8 mouse cellular contexts compared by ENCODE assay signal in the genomic region with DNA sequence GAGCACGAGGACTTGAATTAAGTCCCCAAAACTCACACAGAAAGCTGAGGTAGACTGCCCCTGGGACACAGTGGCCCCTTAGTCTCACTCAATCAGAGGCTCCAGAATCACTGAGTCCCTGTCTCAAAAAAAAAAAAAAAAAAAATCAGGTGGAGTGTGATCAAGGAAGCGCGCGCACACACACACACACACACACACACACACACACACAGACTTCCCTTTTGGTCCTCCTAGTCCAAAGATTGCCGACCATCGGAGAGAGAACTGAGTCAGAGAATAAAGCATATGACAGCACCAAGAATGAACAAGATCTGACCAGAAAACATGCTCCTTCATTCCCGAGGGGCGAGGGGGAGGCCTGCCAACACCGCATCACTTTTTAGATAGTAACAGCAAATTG. TPM values are rescaled to one million over a fixed set of nuclear protein-coding genes. Genes with fewer than 3 reads are reported as not detected.
DNase-seq lines count a peak whose midpoint lies in the region; ATAC-seq and TF ChIP-seq lines count a peak whose summit lies in the region.

No protein-coding gene starts in this region.

- DNase-seq in kidney, postnatal 14 days: no peak
- DNase-seq in midbrain, postnatal 0 days (ENCODE audit: low spot score): no peak
- no peak for DNase-seq in frontal cortex, postnatal 36 days (ENCODE audit: low spot score in 2 of 2)
- no peak for DNase-seq in frontal cortex, postnatal 14 days (ENCODE audit: low spot score in 2 of 2)
- DNase-seq in kidney, postnatal 10 days: no peak

- WGBS in kidney, embryonic 15.5 days: 72% methylated on average over 9 of the region's 9 CpGs
- 39% methylated on average over 9 of the region's 9 CpGs for WGBS in bone marrow, adult 2 months
- WGBS in hindbrain, embryonic 16.5 days: 87% methylated on average over 9 of the region's 9 CpGs
- 78% methylated on average over 9 of the region's 9 CpGs for WGBS in midbrain, postnatal 0 days

- TF ChIP-seq CTCF in bone marrow, adult 2 months (IDR thresholded peaks at IDR 0.05; ENCODE audit: control insufficient read depth, insufficient read depth, low read length): no peak
- TF ChIP-seq CTCF in midbrain, postnatal 0 days (IDR thresholded peaks at IDR 0.05): no peak

- peak overlapping the region; percentile 76 for H3K4me3 ChIP-seq in kidney, embryonic 15.5 days (replicated peaks)
- H3K4me3 ChIP-seq in bone marrow, adult 2 months (replicated peaks; ENCODE audit: control insufficient read depth, low read depth, low read length): peak overlapping the region; percentile 25
- H3K4me3 ChIP-seq in hindbrain, embryonic 16.5 days (ENCODE audit: low read length): peak overlapping the region; percentile 85
- H3K4me3 ChIP-seq in midbrain, postnatal 0 days (ENCODE audit: low read depth, low read length): peak overlapping the region; percentile 79

- ATAC-seq in kidney, embryonic 15.5 days (replicated peaks; ENCODE audit: low FRiP score): no peak
- ATAC-seq in hindbrain, embryonic 16.5 days: no peak
- no peak for ATAC-seq in midbrain, postnatal 0 days (ENCODE audit: low FRiP score)

- H3K9me3 ChIP-seq in kidney, embryonic 15.5 days (replicated peaks): no peaks in the 10 kb centered on the region
- no peaks in the 10 kb centered on the region for H3K9me3 ChIP-seq in hindbrain, embryonic 16.5 days (ENCODE audit: control insufficient read depth, low read length)
- H3K9me3 ChIP-seq in midbrain, postnatal 0 days (ENCODE audit: low read length): no peaks in the 10 kb centered on the region

- no peaks in the 10 kb centered on the region for H3K27me3 ChIP-seq in kidney, embryonic 15.5 days
- no peaks in the 10 kb centered on the region for H3K27me3 ChIP-seq in hindbrain, embryonic 16.5 days (replicated peaks; ENCODE audit: control insufficient read depth, insufficient read depth, low read length)
- no peaks in the 10 kb centered on the region for H3K27me3 ChIP-seq in midbrain, postnatal 0 days (ENCODE audit: insufficient read depth, low read length)

- H3K9ac ChIP-seq in kidney, embryonic 15.5 days: peak overlapping the region; percentile 76
- peak overlapping the region; percentile 89 for H3K9ac ChIP-seq in hindbrain, embryonic 16.5 days (ENCODE audit: low read depth, low read length)
- peak overlapping the region; percentile 78; the same call in 1 of the 2 replicates for H3K9ac ChIP-seq in midbrain, postnatal 0 days (replicated peaks; ENCODE audit: low read length, poor library complexity, severe bottlenecking)

- peaks cover 48% of the 10 kb centered on the region for H3K4me1 ChIP-seq in kidney, embryonic 15.5 days
- peaks cover 1% of the 10 kb centered on the region; the same call in 1 of the 2 replicates for H3K4me1 ChIP-seq in bone marrow, adult 2 months (ENCODE audit: control insufficient read depth, insufficient read depth, low read length)
- peaks cover 25% of the 10 kb centered on the region for H3K4me1 ChIP-seq in hindbrain, embryonic 16.5 days (ENCODE audit: control insufficient read depth, insufficient read depth, low read depth, low read length)
- H3K4me1 ChIP-seq in midbrain, postnatal 0 days (ENCODE audit: insufficient read depth, low read length): peaks cover 6% of the 10 kb centered on the region; the same call in 1 of the 2 replicates

- H3K27ac ChIP-seq in kidney, embryonic 15.5 days: no peak overlapping the region
- no peak overlapping the region for H3K27ac ChIP-seq in bone marrow, adult 2 months (ENCODE audit: control insufficient read depth, insufficient read depth, low read depth, low read length, poor library complexity)
- no peak overlapping the region for H3K27ac ChIP-seq in hindbrain, embryonic 16.5 days (ENCODE audit: low read depth, low read length)
- H3K27ac ChIP-seq in midbrain, postnatal 0 days (ENCODE audit: low read depth, low read length): no peak overlapping the region

- peak overlapping the region; percentile 82 for H3K4me2 ChIP-seq in kidney, embryonic 15.5 days
- peak overlapping the region; percentile 73 for H3K4me2 ChIP-seq in hindbrain, embryonic 16.5 days (ENCODE audit: low read length)
- H3K4me2 ChIP-seq in midbrain, postnatal 0 days (ENCODE audit: low read depth, low read length, poor library complexity, severe bottlenecking): peak overlapping the region; percentile 86

- TF ChIP-seq POLR2A in bone marrow, adult 2 months (IDR thresholded peaks at IDR 0.05; ENCODE audit: borderline replicate concordance, control insufficient read depth, low read depth, low read length): no peak

- peaks cover 5% of the 10 kb centered on the region for H3K36me3 ChIP-seq in kidney, embryonic 15.5 days
- H3K36me3 ChIP-seq in hindbrain, embryonic 16.5 days (ENCODE audit: control insufficient read depth, insufficient read depth, low read length): no peaks in the 10 kb centered on the region
- peaks cover 9% of the 10 kb centered on the region for H3K36me3 ChIP-seq in midbrain, postnatal 0 days (ENCODE audit: insufficient read depth, low read length)

RNA-seq across cellular contexts. Expression of a gene that starts 1.4 kb away (rescaled TPM):
- polyA plus RNA-seq in kidney, embryonic 15.5 days (2015; fragmentation: Nextera tagmentation; extraction: Ambion mirVana): 115 and 123 TPM in 2 replicates
- 19.7 and 35.3 TPM in 2 replicates for polyA plus RNA-seq in bone marrow, adult 2 months (2011; ENCODE audit: insufficient read depth, insufficient read length, low replicate concordance, missing spikeins)
- 46.3 and 55.0 TPM in 2 replicates for polyA plus RNA-seq in hindbrain, embryonic 16.5 days (2015; fragmentation: Nextera tagmentation; extraction: Ambion mirVana)
- total RNA-seq in midbrain, postnatal 0 days (2014; rRNA removed): 68.8 and 72.7 TPM in 2 replicates
- polyA plus RNA-seq in midbrain, postnatal 0 days (2015; fragmentation: Nextera tagmentation; extraction: Ambion mirVana): 45.5 and 46.0 TPM in 2 replicates

RNA-seq across cellular contexts. Expression of a gene that starts 17.9 kb away (rescaled TPM):
- polyA plus RNA-seq in kidney, embryonic 15.5 days (2015; fragmentation: Nextera tagmentation; extraction: Ambion mirVana): 31.3 and 32.5 TPM in 2 replicates
- polyA plus RNA-seq in bone marrow, adult 2 months (2011; ENCODE audit: insufficient read depth, insufficient read length, low replicate concordance, missing spikeins): 14.5 and 22.2 TPM in 2 replicates
- 161 and 169 TPM in 2 replicates for polyA plus RNA-seq in hindbrain, embryonic 16.5 days (2015; fragmentation: Nextera tagmentation; extraction: Ambion mirVana)
- 164 and 176 TPM in 2 replicates for total RNA-seq in midbrain, postnatal 0 days (2014; rRNA removed)
- 164 and 174 TPM in 2 replicates for polyA plus RNA-seq in midbrain, postnatal 0 days (2015; fragmentation: Nextera tagmentation; extraction: Ambion mirVana)

RNA-seq across cellular contexts. Expression of a gene that starts 17.9 kb away (rescaled TPM):
- 0.23 and 0.28 TPM in 2 replicates for polyA plus RNA-seq in kidney, embryonic 15.5 days (2015; fragmentation: Nextera tagmentation; extraction: Ambion mirVana)
- 0.34 and 0.70 TPM in 2 replicates for polyA plus RNA-seq in bone marrow, adult 2 months (2011; ENCODE audit: insufficient read depth, insufficient read length, low replicate concordance, missing spikeins)
- polyA plus RNA-seq in hindbrain, embryonic 16.5 days (2015; fragmentation: Nextera tagmentation; extraction: Ambion mirVana): 0.61 and 0.69 TPM in 2 replicates
- total RNA-seq in midbrain, postnatal 0 days (2014; rRNA removed): 0.47 and 1.1 TPM in 2 replicates
- polyA plus RNA-seq in midbrain, postnatal 0 days (2015; fragmentation: Nextera tagmentation; extraction: Ambion mirVana): 0.51 and 0.60 TPM in 2 replicates

RNA-seq across cellular contexts. Expression of a gene that starts 47.9 kb away (rescaled TPM):
- polyA plus RNA-seq in kidney, embryonic 15.5 days (2015; fragmentation: Nextera tagmentation; extraction: Ambion mirVana): 10.8 and 12.9 TPM in 2 replicates
- 9.6 and 17.6 TPM in 2 replicates for polyA plus RNA-seq in bone marrow, adult 2 months (2011; ENCODE audit: insufficient read depth, insufficient read length, low replicate concordance, missing spikeins)
- polyA plus RNA-seq in hindbrain, embryonic 16.5 days (2015; fragmentation: Nextera tagmentation; extraction: Ambion mirVana): 13.0 and 15.2 TPM in 2 replicates
- total RNA-seq in midbrain, postnatal 0 days (2014; rRNA removed): 20.1 and 22.5 TPM in 2 replicates
- polyA plus RNA-seq in midbrain, postnatal 0 days (2015; fragmentation: Nextera tagmentation; extraction: Ambion mirVana): 9.6 and 10.2 TPM in 2 replicates

RNA-seq across cellular contexts. Expression of a gene that starts 55.4 kb away (rescaled TPM):
- polyA plus RNA-seq in kidney, embryonic 15.5 days (2015; fragmentation: Nextera tagmentation; extraction: Ambion mirVana): not detected in 2 replicates
- not detected in 2 replicates for polyA plus RNA-seq in bone marrow, adult 2 months (2011; ENCODE audit: insufficient read depth, insufficient read length, low replicate concordance, missing spikeins)
- 0.23 and 0.29 TPM in 2 replicates for polyA plus RNA-seq in hindbrain, embryonic 16.5 days (2015; fragmentation: Nextera tagmentation; extraction: Ambion mirVana)
- 0.33 and 1.0 TPM in 2 replicates for total RNA-seq in midbrain, postnatal 0 days (2014; rRNA removed)
- polyA plus RNA-seq in midbrain, postnatal 0 days (2015; fragmentation: Nextera tagmentation; extraction: Ambion mirVana): 0.22 and 0.23 TPM in 2 replicates

Comparison
In these comparisons a context has a peak if more than half of its experiments do, and no peak if none do; other contexts are left out.
1. H3K4me3 ChIP-seq: peak in every context shown above with its lines; median percentile 85 in hindbrain, embryonic 16.5 days; 79 in midbrain, postnatal 0 days; 76 in kidney, embryonic 15.5 days; 25 in bone marrow, adult 2 months.